Comparison of ENCODE assay signal across 24 mouse cellular contexts in genomic region chr6:28723059-28723458, GRCm38 (mm10).
DNase-seq lines count a peak whose midpoint lies in the region; ATAC-seq and TF ChIP-seq lines count a peak whose summit lies in the region.
"Had no signal": no experiment of that assay in that cellular context is flagged by ENCODE, and none has a peak within 500 bp of the region (broad histone marks: within the 10 kb centered on the region; RNA-seq: fewer than 3 reads in every experiment).

No protein-coding gene starts in this region.

- H3K9me3 ChIP-seq in MEL (replicated peaks; ENCODE audit: insufficient read depth, low read length) = no peaks in the 10 kb centered on the region
- H3K9me3 ChIP-seq in midbrain, embryonic 15.5 days = no peaks in the 10 kb centered on the region
- no peaks in the 10 kb centered on the region for H3K9me3 ChIP-seq in midbrain, embryonic 16.5 days (replicated peaks; ENCODE audit: control insufficient read depth, low read length, poor library complexity, severe bottlenecking)
- H3K9me3 ChIP-seq: embryonic facial prominence, embryonic 15.5 days; forebrain, embryonic 15.5 days; heart, embryonic 15.5 days; limb, embryonic 15.5 days; midbrain, embryonic 10.5 days had no signal

- ATAC-seq in hematopoietic stem cell, adult 5-6 weeks (replicated peaks in 1 of 2; ENCODE audit: insufficient read depth in 1 of 2, low FRiP score in 2 of 2, low TSS enrichment in 1 of 2, low read depth in 1 of 2, poor library complexity in 2 of 2, severe bottlenecking in 2 of 2) = peak; percentile 85
- no peak for ATAC-seq in midbrain, embryonic 15.5 days (replicated peaks)
- ATAC-seq in midbrain, embryonic 16.5 days = no peak
- ATAC-seq: forebrain, embryonic 15.5 days; inflammation-experienced regulatory T-cells, adult 6 months had no signal

- H3K36me3 ChIP-seq in MEL (ENCODE audit: control insufficient read depth in 1 of 2, insufficient read depth in 2 of 2, low read length in 2 of 2) = peaks cover 23 to 29% of the 10 kb centered on the region in 2 experiments
- no peaks in the 10 kb centered on the region for H3K36me3 ChIP-seq in midbrain, embryonic 15.5 days (replicated peaks)
- no peaks in the 10 kb centered on the region for H3K36me3 ChIP-seq in midbrain, embryonic 16.5 days (ENCODE audit: control insufficient read depth, insufficient read depth, low read length)
- H3K36me3 ChIP-seq: forebrain, embryonic 15.5 days; heart, embryonic 15.5 days had no signal

- H3K9ac ChIP-seq in MEL (ENCODE audit: control insufficient read depth, low read depth, low read length, poor library complexity, severe bottlenecking) = no peak overlapping the region
- no peak overlapping the region for H3K9ac ChIP-seq in midbrain, embryonic 15.5 days
- H3K9ac ChIP-seq in midbrain, embryonic 16.5 days (ENCODE audit: low read depth, low read length) = no peak overlapping the region
- H3K9ac ChIP-seq: embryonic facial prominence, embryonic 15.5 days; forebrain, embryonic 15.5 days; heart, embryonic 15.5 days; hindbrain, embryonic 14.5 days; limb, embryonic 15.5 days; liver, embryonic 14.5 days; lung, embryonic 14.5 days had no signal

- TF ChIP-seq CTCF in MEL (IDR thresholded peaks at IDR 0.05 in 2 of 3, conservative IDR thresholded peaks at IDR 0.05 in 1 of 3; ENCODE audit: control insufficient read depth in 1 of 3, insufficient read depth in 1 of 3, low read depth in 2 of 3, low read length in 3 of 3, poor library complexity in 1 of 3, severe bottlenecking in 1 of 3) = no peak

- no peak for TF ChIP-seq RAD21 in MEL (IDR thresholded peaks at IDR 0.05; ENCODE audit: low read depth, low read length)

- no peak overlapping the region for H3K4me3 ChIP-seq in MEL (ENCODE audit: control insufficient read depth in 1 of 2, insufficient read depth in 1 of 2, low read depth in 2 of 2, low read length in 2 of 2)
- H3K4me3 ChIP-seq in midbrain, embryonic 15.5 days = no peak overlapping the region
- H3K4me3 ChIP-seq in midbrain, embryonic 16.5 days (ENCODE audit: low read depth, low read length) = no peak overlapping the region
- H3K4me3 ChIP-seq: embryonic facial prominence, embryonic 15.5 days; forebrain, embryonic 15.5 days; heart, embryonic 15.5 days; limb, embryonic 15.5 days; midbrain, embryonic 10.5 days had no signal

- TF ChIP-seq POLR2A in MEL (IDR thresholded peaks at IDR 0.05; ENCODE audit: control insufficient read depth in 1 of 2, insufficient read depth in 1 of 2, low read depth in 1 of 2, low read length in 2 of 2, poor library complexity in 1 of 2) = no peak

- 0 out of 2 replicates have a peak, but pooled peaks cover 2% of the 10 kb centered on the region for H3K79me2 ChIP-seq in MEL (ENCODE audit: control insufficient read depth, insufficient read depth, low read length, poor library complexity)

- TF ChIP-seq EP300 in MEL (IDR thresholded peaks at IDR 0.05; ENCODE audit: low read depth in 1 of 2, low read length in 2 of 2) = peak; percentile 23 to 79; a peak in 3 of 4 replicates

- no peak overlapping the region for H3K4me2 ChIP-seq in midbrain, embryonic 15.5 days
- no peak overlapping the region for H3K4me2 ChIP-seq in midbrain, embryonic 16.5 days (ENCODE audit: low read length)
- H3K4me2 ChIP-seq: embryonic facial prominence, embryonic 15.5 days; forebrain, embryonic 15.5 days; heart, embryonic 15.5 days; hindbrain, embryonic 14.5 days; limb, embryonic 15.5 days; lung, embryonic 14.5 days had no signal

- H3K4me1 ChIP-seq in MEL (ENCODE audit: control insufficient read depth in 1 of 2, insufficient read depth in 2 of 2, low read length in 2 of 2) = peaks cover 11% of the 10 kb centered on the region in 2 experiments
- 0 out of 2 replicates have a peak, but pooled peaks cover 2% of the 10 kb centered on the region for H3K4me1 ChIP-seq in midbrain, embryonic 15.5 days
- H3K4me1 ChIP-seq in midbrain, embryonic 16.5 days (ENCODE audit: control insufficient read depth, insufficient read depth, low read length) = no peaks in the 10 kb centered on the region
- H3K4me1 ChIP-seq: embryonic facial prominence, embryonic 15.5 days; forebrain, embryonic 15.5 days; heart, embryonic 15.5 days; limb, embryonic 15.5 days had no signal

- DNase-seq in lung, postnatal 36 days = peak; percentile 25
- DNase-seq in lung, postnatal 4 days = no peak
- peak; percentile 84 for DNase-seq in MEL (ENCODE audit: low read depth, low spot score)
- DNase-seq in frontal cortex, postnatal 36 days (ENCODE audit: low spot score in 2 of 2) = no peak
- DNase-seq: adrenal gland, postnatal 10 days; cerebellum, adult 9-10 months; gastrocnemius, postnatal 25 days; heart, postnatal 36 days; kidney, adult 8-10 months; kidney, postnatal 14 days; left cerebral cortex, postnatal 4 days; lung, embryonic 14.5 days; thymus, postnatal 25 days had no signal

- 61% methylated on average over 2 of the region's 2 CpGs for WGBS in midbrain, embryonic 15.5 days
- 46% methylated on average over 2 of the region's 2 CpGs for WGBS in midbrain, embryonic 16.5 days

- H3K27me3 ChIP-seq in MEL (ENCODE audit: control insufficient read depth in 1 of 2, insufficient read depth in 2 of 2, low read length in 2 of 2) = no peaks in the 10 kb centered on the region
- H3K27me3 ChIP-seq in midbrain, embryonic 15.5 days (replicated peaks) = no peaks in the 10 kb centered on the region
- H3K27me3 ChIP-seq in midbrain, embryonic 16.5 days (ENCODE audit: control insufficient read depth, insufficient read depth, low read depth, low read length) = no peaks in the 10 kb centered on the region
- H3K27me3 ChIP-seq: embryonic facial prominence, embryonic 15.5 days; forebrain, embryonic 15.5 days; heart, embryonic 15.5 days; limb, embryonic 15.5 days had no signal

- peak overlapping the region; percentile 49; the same call in 1 of the 2 replicates for H3K27ac ChIP-seq in MEL (ENCODE audit: control insufficient read depth, low read depth, low read length)
- no peak overlapping the region for H3K27ac ChIP-seq in midbrain, embryonic 15.5 days
- no peak overlapping the region for H3K27ac ChIP-seq in midbrain, embryonic 16.5 days (ENCODE audit: low read length)
- H3K27ac ChIP-seq: embryonic facial prominence, embryonic 15.5 days; forebrain, embryonic 15.5 days; heart, embryonic 15.5 days; hindbrain, embryonic 14.5 days; limb, embryonic 15.5 days; liver, embryonic 14.5 days; midbrain, embryonic 10.5 days had no signal

TF ChIP-seq in MEL, 35 proteins besides CTCF, POLR2A, EP300 and RAD21:
- TF ChIP-seq JUND (IDR thresholded peaks at IDR 0.05; ENCODE audit: low read depth, low read length) (no peak), ZMIZ1 (IDR thresholded peaks at IDR 0.05; ENCODE audit: low read depth, low read length) (no peak), E2F4 (IDR thresholded peaks at IDR 0.05; ENCODE audit: borderline replicate concordance, low read depth, low read length) (no peak), TBP (IDR thresholded peaks at IDR 0.05; ENCODE audit: low read depth, low read length) (no peak), KAT2A (conservative IDR thresholded peaks at IDR 0.05; ENCODE audit: low read depth, low read length) (no peak), USF2 (IDR thresholded peaks at IDR 0.05; ENCODE audit: borderline replicate concordance in 1 of 2, insufficient read depth in 1 of 2, low read depth in 1 of 2, low read length in 2 of 2) (no peak), MYB (IDR thresholded peaks at IDR 0.05; ENCODE audit: low read depth, low read length) (no peak), MAZ (IDR thresholded peaks at IDR 0.05; ENCODE audit: low read depth, low read length) (no peak), ETS1 (IDR thresholded peaks at IDR 0.05; ENCODE audit: low read depth, low read length) (no peak; the same call in 1 of the 2 replicates), ZNF384 (IDR thresholded peaks at IDR 0.05; ENCODE audit: low read depth, low read length) (peak; percentile 84), MAFK (IDR thresholded peaks at IDR 0.05; ENCODE audit: borderline replicate concordance, low read depth, low read length) (no peak), ZKSCAN1 (IDR thresholded peaks at IDR 0.05; ENCODE audit: low read depth, low read length) (no peak), UBTF (IDR thresholded peaks at IDR 0.05; ENCODE audit: borderline replicate concordance, insufficient read depth, low read depth, low read length) (no peak), CHD1 (IDR thresholded peaks at IDR 0.05; ENCODE audit: low read depth, low read length) (no peak), GABPA (IDR thresholded peaks at IDR 0.05; ENCODE audit: low read depth, low read length) (no peak), ZC3H11A (IDR thresholded peaks at IDR 0.05; ENCODE audit: low read depth, low read length) (no peak), HCFC1 (IDR thresholded peaks at IDR 0.05; ENCODE audit: low read depth, low read length) (no peak), SIN3A (IDR thresholded peaks at IDR 0.05; ENCODE audit: low read length) (0 out of 2 replicates have a peak, but pooled peaks have one; percentile 23), MEF2A (IDR thresholded peaks at IDR 0.05; ENCODE audit: extremely low read depth, insufficient replicate concordance, low read depth, low read length, poor library complexity, severe bottlenecking) (no peak), BHLHE40 (IDR thresholded peaks at IDR 0.05; ENCODE audit: borderline replicate concordance, low read depth, low read length) (no peak), POLR2AphosphoS2 (IDR thresholded peaks at IDR 0.05; ENCODE audit: low read length) (no peak), NELFE (IDR thresholded peaks at IDR 0.05; ENCODE audit: low read depth, low read length) (no peak), CHD2 (IDR thresholded peaks at IDR 0.05; ENCODE audit: low read length) (no peak), GATA1 (IDR thresholded peaks at IDR 0.05; ENCODE audit: low read depth, low read length) (peak; percentile 70), USF1 (IDR thresholded peaks at IDR 0.05; ENCODE audit: low read depth, low read length) (no peak), MXI1 (IDR thresholded peaks at IDR 0.05; ENCODE audit: low read depth, low read length) (no peak), TAL1 (IDR thresholded peaks at IDR 0.05; ENCODE audit: low read length) (no peak), SMC3 (IDR thresholded peaks at IDR 0.05; ENCODE audit: low read depth, low read length) (no peak), POLR2AphosphoS5 (IDR thresholded peaks at IDR 0.05; ENCODE audit: borderline replicate concordance, low read depth, low read length) (no peak), TCF12 (IDR thresholded peaks at IDR 0.05; ENCODE audit: low read depth, low read length) (peak; percentile 54), RCOR1 (IDR thresholded peaks at IDR 0.05; ENCODE audit: low read depth, low read length) (no peak), MAX (IDR thresholded peaks at IDR 0.05; ENCODE audit: low read length) (no peak), MYC (IDR thresholded peaks at IDR 0.05; ENCODE audit: low read depth, low read length) (peak; percentile 40; the same call in 1 of the 2 replicates), NRF1 (IDR thresholded peaks at IDR 0.05; ENCODE audit: insufficient read depth, low read depth, low read length, poor library complexity, severe bottlenecking) (no peak)
TF ChIP-seq in MEL: peak in this region for 5.

Comparison
In these comparisons a context has a peak if more than half of its experiments do, and no peak if none do; other contexts are left out.
1. DNase-seq: peak in lung, postnatal 36 days (single experiment) and MEL (single experiment); none in lung, postnatal 4 days (0 of 2) and frontal cortex, postnatal 36 days (0 of 2).
2. ATAC-seq: peak in hematopoietic stem cell, adult 5-6 weeks (2 of 2); none in midbrain, embryonic 15.5 days (single experiment) and midbrain, embryonic 16.5 days (single experiment).